Mouse (Mus musculus) limb, embryonic 14.5 days (tissue): ENCODE results near the gene Aaas. TPM values are rescaled to one million over a fixed set of nuclear protein-coding genes. Genes with fewer than 3 reads are reported as not detected.
A peak's percentile ranks its signal among the peaks of the same experiment; 100 is the strongest.

Experiments used
- ATAC-seq: fragments of 200-750 bp; cut with Nextera tagmentation; 2 replicates; pipeline ENCODE4 v1.8.0; 2017; ENCODE audit warnings: low read depth, moderate number of reproducible peaks, moderate TSS enrichment; ENCODE audit not compliant: low FRiP score
- DNase-seq: peaks from one replicate; pipeline ENCODE4 v3.0.0-alpha.2; 2015; ENCODE audit warnings: low spot score
- H3K27ac ChIP-seq: fragments of 300-500 bp; sonication (generic); replicated peaks from 2 replicates; pipeline ENCODE4 v1.5.1; 2014; ENCODE audit warnings: low read depth, mild to moderate bottlenecking, low read length, moderate library complexity, mixed read lengths
- H3K27me3 ChIP-seq: fragments of 300-500 bp; sonication (generic); 2 replicates; pipeline ENCODE4 v1.6.1; 2014; ENCODE audit warnings: low read length, mixed read lengths; ENCODE audit not compliant: control insufficient read depth, insufficient read depth
- H3K36me3 ChIP-seq: fragments of 300-500 bp; sonication (generic); 2 replicates; pipeline ENCODE4 v1.6.1; 2014; ENCODE audit warnings: mild to moderate bottlenecking, low read length, moderate library complexity, mixed read lengths; ENCODE audit not compliant: control insufficient read depth, insufficient read depth
- H3K4me1 ChIP-seq: fragments of 300-500 bp; sonication (generic); 2 replicates; pipeline ENCODE4 v1.6.1; 2014; ENCODE audit warnings: antibody characterized with exemption, low read length, mixed read lengths; ENCODE audit not compliant: control insufficient read depth, insufficient read depth
- H3K4me2 ChIP-seq: fragments of 300-500 bp; sonication (generic); replicated peaks from 2 replicates; pipeline ENCODE4 v1.6.1; 2014; ENCODE audit warnings: low read depth, mild to moderate bottlenecking, low read length, moderate library complexity; ENCODE audit not compliant: severe bottlenecking
- H3K4me3 ChIP-seq: fragments of 300-500 bp; sonication (generic); replicated peaks from 2 replicates; pipeline ENCODE4 v1.5.1; 2014; ENCODE audit warnings: low read length
- H3K9ac ChIP-seq: fragments of 300-500 bp; sonication (generic); 2 replicates; pipeline ENCODE4 v1.6.1; 2014; ENCODE audit warnings: mild to moderate bottlenecking, low read depth, low read length, moderate library complexity; ENCODE audit not compliant: severe bottlenecking
- H3K9me3 ChIP-seq: fragments of 300-500 bp; sonication (generic); 2 replicates; pipeline ENCODE4 v1.6.1; 2016; ENCODE audit warnings: low read length; ENCODE audit not compliant: control insufficient read depth
- POLR2A ChIP-seq: fragments of 200-500 bp; IDR thresholded peaks from 2 replicates; pipeline ENCODE4 v1.8.0; 2012; ENCODE audit warnings: inconsistent platforms, mild to moderate bottlenecking, moderate library complexity, borderline replicate concordance; ENCODE audit not compliant: insufficient read depth, insufficient read length; ENCODE audit errors: extremely low read depth
- WGBS: fragments of 180-500 bp; shearing (Covaris S2); extraction: QIAGEN DNeasy Blood & Tissue Kit; methylation state at CpG from one replicate; pipeline ENCODE4 v1.1.7; 2014; 5-methylcytosine and 5-hydroxymethylcytosine counted together
- polyA plus RNA-seq, 2 experiments: library from polyadenylated mRNA; depleted of rRNA in 1 of 2; stranded (reverse) in 1 of 2; unstranded in 1 of 2; fragments of >200 nt; fragmentation: Nextera tagmentation in 1 of 2; extraction: Ambion mirVana in 1 of 2; gene quantifications; 2 replicates each; pipeline versions ENCODE4 v1.2.1 to v1.2.3; 2012 to 2014

Aaas gene
- polyA plus RNA-seq, 2 experiments: 54.4 to 65.5 TPM

DNA sequence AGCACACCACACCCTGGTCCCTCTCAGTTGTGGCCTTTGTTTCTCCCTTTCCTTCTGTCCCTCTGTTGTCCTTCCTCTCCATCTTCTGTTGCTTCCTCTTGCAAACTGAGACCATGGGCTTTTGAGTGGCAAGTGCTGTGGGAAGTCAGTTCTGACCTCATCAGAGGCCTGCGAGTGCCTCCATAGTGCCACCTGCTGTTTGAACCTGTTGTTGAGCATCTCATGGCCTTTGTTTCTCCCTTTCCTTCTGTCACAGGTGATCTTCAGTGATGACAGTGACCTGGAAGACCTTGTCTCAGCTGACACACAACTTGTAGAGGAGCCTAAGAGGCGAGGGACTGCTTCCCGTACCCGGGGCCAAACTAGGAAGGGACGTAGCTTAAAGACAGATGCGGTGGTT lies 34.3 kb downstream of the Aaas start:
- peaks cover 87% of the 10 kb centered on the region for H3K36me3 ChIP-seq
- no peaks in the 10 kb centered on the region for H3K27me3 ChIP-seq
- DNase-seq: peak; percentile 48
- no peaks in the 10 kb centered on the region for H3K4me1 ChIP-seq
- no peaks in the 10 kb centered on the region for H3K9me3 ChIP-seq
- H3K4me2 ChIP-seq: no peak overlapping the region
- no peak for ATAC-seq
- H3K9ac ChIP-seq: 0 out of 2 replicates have a peak overlapping the region, but pooled peaks have one; percentile 2
- no peak for TF ChIP-seq POLR2A
- H3K27ac ChIP-seq: no peak overlapping the region
- 92% methylated on average over 6 of the region's 6 CpGs for WGBS
- no peak overlapping the region for H3K4me3 ChIP-seq

- no peak for ATAC-seq
- no peak for DNase-seq
- Histone ChIP-seq H3K4me3 (no peak overlapping the region), H3K4me2 (no peak overlapping the region), H3K27ac (no peak overlapping the region), H3K9me3 (no peaks in the 10 kb centered on the region), H3K27me3 (no peaks in the 10 kb centered on the region), H3K36me3 (peaks cover 85% of the 10 kb centered on the region), H3K9ac (no peak overlapping the region), H3K4me1 (no peaks in the 10 kb centered on the region)
- 93% methylated on average over 8 of the region's 8 CpGs for WGBS
- TF ChIP-seq POLR2A: no peak
These were observed 35.3 kb downstream of the Aaas start for GRCm38 (mm10) chr15:102315292-102315691.

DNA sequence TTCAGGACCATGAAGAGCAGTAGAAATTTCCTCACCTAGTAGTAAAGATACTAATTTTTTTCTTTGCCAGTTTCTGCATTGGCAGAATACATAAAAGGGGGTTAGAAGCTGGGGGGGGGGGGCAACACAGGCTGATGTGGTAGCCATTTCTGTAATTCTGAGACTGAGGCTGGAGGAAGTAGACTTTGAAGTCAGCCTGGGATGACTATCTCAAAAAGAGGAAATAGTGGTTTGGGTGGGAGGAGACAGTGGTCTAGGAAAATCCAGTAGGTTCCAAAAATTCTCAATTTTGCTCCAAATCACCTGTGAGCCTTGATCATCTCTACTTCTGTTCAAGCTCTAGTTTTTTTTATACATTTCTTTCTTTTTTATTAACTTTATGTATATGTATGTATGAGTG lies 39.1 kb downstream of the Aaas start:
- DNase-seq: no peak
- Histone ChIP-seq H3K4me3 (no peak overlapping the region), H3K9ac (no peak overlapping the region), H3K36me3 (peaks cover 76% of the 10 kb centered on the region), H3K4me1 (no peaks in the 10 kb centered on the region), H3K9me3 (no peaks in the 10 kb centered on the region), H3K27me3 (no peaks in the 10 kb centered on the region), H3K4me2 (no peak overlapping the region), H3K27ac (no peak overlapping the region)
- TF ChIP-seq POLR2A: no peak
- no peak for ATAC-seq

DNA sequence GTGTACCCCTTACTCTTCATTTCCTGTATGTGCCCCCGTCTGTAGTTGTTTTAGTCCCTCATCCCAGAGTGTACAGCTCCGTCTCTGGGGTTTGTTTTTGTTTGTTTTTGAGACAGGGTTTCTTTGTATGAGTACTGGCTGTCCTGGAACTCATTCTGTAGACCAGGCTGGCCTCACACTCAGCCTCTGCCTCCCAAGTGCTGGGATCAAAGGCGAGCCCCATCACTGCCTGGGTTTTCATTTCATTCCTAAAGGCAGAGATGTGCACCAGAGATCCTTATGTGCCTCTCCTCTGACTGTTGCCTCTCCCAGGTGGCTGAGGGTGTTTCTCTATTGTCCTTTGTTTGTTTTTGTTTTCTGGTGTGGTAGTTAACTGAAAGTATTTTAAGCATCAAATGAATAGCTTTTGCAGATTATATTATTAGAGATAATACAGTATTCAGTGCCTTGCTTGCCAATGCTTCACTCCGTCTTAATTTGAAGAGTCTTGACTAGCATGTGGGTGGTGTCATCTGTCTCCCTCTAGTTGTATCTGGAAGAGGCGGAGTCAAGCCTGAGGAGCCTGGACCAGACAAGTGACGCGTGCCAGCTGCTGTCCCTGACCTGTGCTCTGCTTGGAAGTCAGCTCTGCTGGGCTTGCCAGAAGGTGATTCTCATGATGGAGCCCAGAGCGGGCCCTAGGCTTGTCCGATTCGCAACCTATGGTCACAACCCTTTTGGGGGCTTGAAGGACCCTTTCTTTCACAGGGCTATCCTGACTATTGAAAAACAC lies 40.3 kb downstream of the Aaas start:
- TF ChIP-seq POLR2A: no peak
- Histone ChIP-seq H3K4me1 (no peaks in the 10 kb centered on the region), H3K27ac (no peak overlapping the region), H3K36me3 (peaks cover 76% of the 10 kb centered on the region), H3K27me3 (no peaks in the 10 kb centered on the region), H3K4me2 (no peak overlapping the region), H3K9me3 (no peaks in the 10 kb centered on the region), H3K4me3 (no peak overlapping the region), H3K9ac (no peak overlapping the region)
- ATAC-seq: no peak
- WGBS: 84% methylated on average over 10 of the region's 10 CpGs
- no peak for DNase-seq

DNA sequence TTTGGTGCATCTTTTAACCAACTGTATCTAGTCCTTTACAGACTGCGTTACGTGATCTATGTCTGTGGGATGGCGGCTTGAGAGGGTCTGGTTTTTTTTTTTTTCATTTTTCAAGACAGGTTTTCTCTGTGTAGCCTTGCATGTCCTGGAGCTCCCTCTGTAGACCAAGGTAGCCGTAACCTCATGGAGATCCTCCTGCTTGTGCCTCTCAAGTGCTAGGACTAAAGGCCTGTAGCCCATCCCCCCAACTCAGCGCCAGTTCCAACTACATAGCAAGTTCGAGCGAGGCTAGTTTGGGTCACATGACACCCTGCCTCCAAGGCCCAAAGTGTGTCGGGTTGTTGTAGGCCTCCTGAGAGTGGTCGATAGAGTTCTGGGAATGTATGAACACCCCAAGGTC lies 41.9 kb downstream of the Aaas start:
- ATAC-seq: no peak
- Histone ChIP-seq H3K9ac (no peak overlapping the region), H3K4me3 (no peak overlapping the region), H3K36me3 (peaks cover 76% of the 10 kb centered on the region), H3K9me3 (no peaks in the 10 kb centered on the region), H3K27me3 (no peaks in the 10 kb centered on the region), H3K4me2 (no peak overlapping the region), H3K4me1 (no peaks in the 10 kb centered on the region), H3K27ac (no peak overlapping the region)
- no peak for DNase-seq
- WGBS: 82% methylated on average over 9 of the region's 9 CpGs
- no peak for TF ChIP-seq POLR2A

DNA sequence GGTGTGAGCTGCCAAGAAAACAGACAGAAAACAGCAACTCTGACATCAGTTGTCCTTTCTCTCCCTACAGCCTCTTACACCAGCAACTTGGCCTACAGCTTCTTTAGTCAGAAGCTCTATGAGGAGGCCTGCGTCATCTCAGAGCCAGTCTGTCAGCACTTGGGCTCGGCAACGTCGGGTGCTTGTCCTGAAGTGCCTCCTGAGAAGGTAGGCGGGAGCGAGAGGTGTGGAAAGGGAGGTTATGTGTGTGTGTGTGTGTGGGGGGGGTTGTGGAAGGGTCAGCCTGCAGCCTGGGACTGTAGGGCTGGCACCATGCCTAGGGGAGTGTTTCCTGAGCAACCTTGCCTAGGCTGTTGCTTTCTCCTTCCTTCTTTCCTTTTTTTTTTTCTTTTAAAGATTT lies 48.0 kb downstream of the Aaas start:
- Histone ChIP-seq H3K9ac (no peak overlapping the region), H3K4me3 (no peak overlapping the region), H3K27ac (no peak overlapping the region), H3K36me3 (peaks cover 81% of the 10 kb centered on the region), H3K4me2 (no peak overlapping the region), H3K4me1 (no peaks in the 10 kb centered on the region), H3K27me3 (no peaks in the 10 kb centered on the region), H3K9me3 (no peaks in the 10 kb centered on the region)
- no peak for ATAC-seq
- 82% methylated on average over 6 of the region's 6 CpGs for WGBS
- DNase-seq: no peak
- TF ChIP-seq POLR2A: no peak
